Mouse (Mus musculus) heart, embryonic 11.5 days (tissue): ENCODE data around the gene Wdr91. TPM values are rescaled to one million over a fixed set of nuclear protein-coding genes. Genes with fewer than 3 reads are reported as not detected.

ENCODE experiments used
- ATAC-seq: fragments of 200-750 bp; cut with Nextera tagmentation; replicated peaks from 2 replicates; pipeline ENCODE4 v1.8.0; 2017; ENCODE audit warnings: moderate library complexity; ENCODE audit not compliant: insufficient number of reproducible peaks, low FRiP score, low TSS enrichment
- H3K27ac ChIP-seq: fragments of 300-500 bp; sonication (generic); 2 replicates; pipeline ENCODE4 v1.5.1; 2014; ENCODE audit warnings: mild to moderate bottlenecking, low read depth, low read length
- H3K27me3 ChIP-seq: fragments of 300-500 bp; sonication (generic); 2 replicates; pipeline ENCODE4 v1.6.1; 2014; ENCODE audit warnings: mild to moderate bottlenecking, low read length, mixed read lengths; ENCODE audit not compliant: control insufficient read depth, insufficient read depth
- H3K36me3 ChIP-seq: fragments of 300-500 bp; sonication (generic); 2 replicates; pipeline ENCODE4 v1.6.1; 2014; ENCODE audit warnings: mild to moderate bottlenecking, low read length, moderate library complexity, mixed read lengths; ENCODE audit not compliant: control insufficient read depth, insufficient read depth
- H3K4me1 ChIP-seq: fragments of 300-500 bp; sonication (generic); 2 replicates; pipeline ENCODE4 v1.6.1; 2014; ENCODE audit warnings: low read length; ENCODE audit not compliant: control insufficient read depth, insufficient read depth
- H3K4me2 ChIP-seq: fragments of 300-500 bp; sonication (generic); 2 replicates; pipeline ENCODE4 v1.6.1; 2014; ENCODE audit warnings: mild to moderate bottlenecking, moderate library complexity
- H3K4me3 ChIP-seq: fragments of 300-500 bp; sonication (generic); 2 replicates; pipeline ENCODE4 v1.5.1; 2014; ENCODE audit warnings: low read depth, low read length
- H3K9ac ChIP-seq: fragments of 300-500 bp; sonication (generic); 2 replicates; pipeline ENCODE4 v1.6.1; 2014; ENCODE audit warnings: mild to moderate bottlenecking, low read depth, low read length, moderate library complexity
- H3K9me3 ChIP-seq: fragments of 300-500 bp; sonication (generic); replicated peaks from 2 replicates; pipeline ENCODE4 v1.6.1; 2016; ENCODE audit warnings: low read length; ENCODE audit not compliant: control insufficient read depth
- WGBS: fragments of 180-500 bp; shearing (Covaris S2); extraction: QIAGEN DNeasy Blood & Tissue Kit; methylation state at CpG from one replicate; pipeline ENCODE4 v1.1.7; 2014; ENCODE audit not compliant: insufficient replicate concordance; 5-methylcytosine and 5-hydroxymethylcytosine counted together
- polyA plus RNA-seq: library from polyadenylated mRNA; unstranded; fragments of >200 nt; fragmentation: Nextera tagmentation; extraction: Ambion mirVana; gene quantifications from 2 replicates; pipeline ENCODE4 v1.2.1, GENCODE M21; 2014

Wdr91 gene
- polyA plus RNA-seq, 1 experiment from 2014 or later = 12.4 TPM

GRCm38 (mm10) chr6:34832352-34832751 lies 78.3 kb downstream of the Wdr91 start:
- Histone ChIP-seq H3K27me3 (no peaks in the 10 kb centered on the region), H3K36me3 (no peaks in the 10 kb centered on the region), H3K4me3 (no peak overlapping the region), H3K4me2 (no peak overlapping the region), H3K27ac (no peak overlapping the region), H3K4me1 (no peaks in the 10 kb centered on the region), H3K9ac (no peak overlapping the region), H3K9me3 (no peaks in the 10 kb centered on the region)
- WGBS = 91% methylated on average over 5 of the region's 5 CpGs
- no peak for ATAC-seq

Other genes with a start within 250 kb of the Wdr91 start
- gene Agbl3, start 130.4 kb downstream of the Wdr91 start, polyA plus RNA-seq = 4.0 and 4.7 TPM in 2 replicates
- gene Tmem140, start 47.7 kb downstream of the Wdr91 start, polyA plus RNA-seq = 0.39 and 0.62 TPM in 2 replicates
- gene Cyren, start 32.8 kb downstream of the Wdr91 start, polyA plus RNA-seq = 10.2 and 11.2 TPM in 2 replicates
- gene Stra8, start 9.3 kb upstream of the Wdr91 start, polyA plus RNA-seq = not detected in 2 replicates
- 0.17 and 0.18 TPM in 2 replicates for gene Slc23a4, start 77.5 kb upstream of the Wdr91 start, polyA plus RNA-seq
- gene Cnot4, start 222.8 kb upstream of the Wdr91 start, polyA plus RNA-seq = 23.9 and 25.5 TPM in 2 replicates